8 mouse cellular contexts compared by ENCODE assay signal in genomic region chr1:54747785-54748420, GRCm38 (mm10).
A peak's percentile ranks its signal among the peaks of the same experiment; 100 is the strongest.
DNase-seq lines count a peak whose midpoint lies in the region; ATAC-seq and TF ChIP-seq lines count a peak whose summit lies in the region.

No protein-coding gene starts in this region.

- in situ Hi-C loops in CH12.LX (cut with MboI; ENCODE audit: low pct_ligation_motif_present, low pct_unique_long_range_greater_than_20kb, low sequenced_read_pairs): no loop called here

- no peak for TF ChIP-seq POLR2A in CH12.LX (IDR thresholded peaks at IDR 0.05; ENCODE audit: low read depth, low read length)

- H3K79me2 ChIP-seq in CH12.LX (replicated peaks; ENCODE audit: control insufficient read depth, extremely low read depth, insufficient read depth, poor library complexity, severe bottlenecking): no peaks in the 10 kb centered on the region

- H3K4me1 ChIP-seq in embryonic facial prominence, embryonic 14.5 days (ENCODE audit: control insufficient read depth, insufficient read depth, low read length): no peaks in the 10 kb centered on the region
- H3K4me1 ChIP-seq in embryonic facial prominence, embryonic 10.5 days: no peaks in the 10 kb centered on the region; the same call in 1 of the 2 replicates
- H3K4me1 ChIP-seq in CH12.LX (ENCODE audit: control insufficient read depth in 1 of 2, insufficient read depth in 2 of 2): peaks cover 0 to 16% of the 10 kb centered on the region in 2 experiments; a peak in 1 of 4 replicates
- H3K4me1 ChIP-seq in heart, embryonic 15.5 days (replicated peaks): peaks cover 26% of the 10 kb centered on the region
- H3K4me1 ChIP-seq in forebrain, embryonic 12.5 days: no peaks in the 10 kb centered on the region

- no peak overlapping the region for H3K9ac ChIP-seq in embryonic facial prominence, embryonic 14.5 days (ENCODE audit: low read depth, low read length)
- H3K9ac ChIP-seq in CH12.LX (ENCODE audit: insufficient read depth, low read depth): no peak overlapping the region
- no peak overlapping the region for H3K9ac ChIP-seq in heart, embryonic 15.5 days
- no peak overlapping the region for H3K9ac ChIP-seq in forebrain, embryonic 12.5 days

- no peak for TF ChIP-seq EP300 in CH12.LX (IDR thresholded peaks at IDR 0.05; ENCODE audit: low read length)

- H3K36me3 ChIP-seq in embryonic facial prominence, embryonic 14.5 days (ENCODE audit: control insufficient read depth, insufficient read depth, low read length): peaks cover 3% of the 10 kb centered on the region; the same call in 1 of the 2 replicates
- peaks cover 5% of the 10 kb centered on the region; the same call in 1 of the 2 replicates for H3K36me3 ChIP-seq in embryonic facial prominence, embryonic 10.5 days (replicated peaks)
- H3K36me3 ChIP-seq in CH12.LX (replicated peaks in 1 of 2; ENCODE audit: control insufficient read depth in 1 of 2, insufficient read depth in 1 of 2, low read length in 1 of 2): peaks cover 4 to 29% of the 10 kb centered on the region in 2 experiments
- H3K36me3 ChIP-seq in heart, embryonic 15.5 days: no peaks in the 10 kb centered on the region
- H3K36me3 ChIP-seq in forebrain, embryonic 12.5 days (replicated peaks): no peaks in the 10 kb centered on the region

- no peak overlapping the region for H3K4me3 ChIP-seq in embryonic facial prominence, embryonic 14.5 days (ENCODE audit: low read depth, low read length)
- no peak overlapping the region for H3K4me3 ChIP-seq in embryonic facial prominence, embryonic 10.5 days
- no peak overlapping the region for H3K4me3 ChIP-seq in CH12.LX (replicated peaks in 1 of 3; ENCODE audit: low read depth in 2 of 3, low read length in 2 of 3, poor library complexity in 1 of 3)
- H3K4me3 ChIP-seq in heart, embryonic 15.5 days: no peak overlapping the region
- no peak overlapping the region for H3K4me3 ChIP-seq in forebrain, embryonic 12.5 days (replicated peaks)

- TF ChIP-seq CTCF in CH12.LX (conservative IDR thresholded peaks at IDR 0.05 in 1 of 2, IDR thresholded peaks at IDR 0.05 in 1 of 2; ENCODE audit: low read depth in 2 of 2, low read length in 2 of 2): no peak

- ATAC-seq in embryonic facial prominence, embryonic 14.5 days (ENCODE audit: low read depth): peak; percentile 67
- ATAC-seq in heart, embryonic 15.5 days (replicated peaks; ENCODE audit: insufficient number of reproducible peaks, insufficient read depth, low FRiP score, low read depth): no peak
- no peak for ATAC-seq in forebrain, embryonic 12.5 days (ENCODE audit: low FRiP score)

- DNase-seq in embryonic facial prominence, embryonic 14.5 days (ENCODE audit: low spot score): peak; percentile 83
- DNase-seq in embryonic facial prominence, embryonic 10.5 days (ENCODE audit: low spot score): no peak
- peak; percentile 41 for DNase-seq in CH12.LX (ENCODE audit: extremely low read depth)
- DNase-seq in lung, postnatal 14 days: peak; percentile 72
- DNase-seq in Muller cell, postnatal 12 days (ENCODE audit: inconsistent ontology term): no peak
- DNase-seq in urinary bladder, postnatal 25 days (ENCODE audit: low spot score): no peak

- 53% methylated on average over 8 of the region's 8 CpGs for WGBS in embryonic facial prominence, embryonic 14.5 days
- WGBS in embryonic facial prominence, embryonic 10.5 days: 80% methylated on average over 8 of the region's 8 CpGs
- 31% methylated on average over 8 of the region's 8 CpGs for WGBS in heart, embryonic 15.5 days
- WGBS in forebrain, embryonic 12.5 days: 80% methylated on average over 8 of the region's 8 CpGs

- no peaks in the 10 kb centered on the region for H3K9me3 ChIP-seq in embryonic facial prominence, embryonic 14.5 days (ENCODE audit: control insufficient read depth, low read length)
- H3K9me3 ChIP-seq in embryonic facial prominence, embryonic 10.5 days: no peaks in the 10 kb centered on the region
- H3K9me3 ChIP-seq in CH12.LX (replicated peaks; ENCODE audit: low read length): no peaks in the 10 kb centered on the region
- no peaks in the 10 kb centered on the region for H3K9me3 ChIP-seq in heart, embryonic 15.5 days (replicated peaks)
- H3K9me3 ChIP-seq in forebrain, embryonic 12.5 days: no peaks in the 10 kb centered on the region

- no peak overlapping the region for H3K27ac ChIP-seq in embryonic facial prominence, embryonic 14.5 days (replicated peaks; ENCODE audit: low read depth, low read length)
- H3K27ac ChIP-seq in embryonic facial prominence, embryonic 10.5 days (replicated peaks): no peak overlapping the region
- H3K27ac ChIP-seq in CH12.LX (ENCODE audit: insufficient read depth, low read depth): no peak overlapping the region
- H3K27ac ChIP-seq in heart, embryonic 15.5 days: 0 out of 2 replicates have a peak overlapping the region, but pooled peaks have one; percentile 16
- H3K27ac ChIP-seq in forebrain, embryonic 12.5 days: no peak overlapping the region

- dilution Hi-C loops in CH12.LX (cut with MboI; ENCODE audit: extremely low pct_ligation_motif_present, extremely low pct_unique_long_range_greater_than_20kb, low sequenced_read_pairs): no loop called here

- TF ChIP-seq RAD21 in CH12.LX (IDR thresholded peaks at IDR 0.05; ENCODE audit: low read depth, low read length): no peak

- no peaks in the 10 kb centered on the region for H3K27me3 ChIP-seq in embryonic facial prominence, embryonic 14.5 days (replicated peaks; ENCODE audit: control insufficient read depth, insufficient read depth, low read length)
- H3K27me3 ChIP-seq in embryonic facial prominence, embryonic 10.5 days (replicated peaks; ENCODE audit: low read depth, poor library complexity, severe bottlenecking): no peaks in the 10 kb centered on the region
- no peaks in the 10 kb centered on the region for H3K27me3 ChIP-seq in CH12.LX (replicated peaks)
- no peaks in the 10 kb centered on the region for H3K27me3 ChIP-seq in heart, embryonic 15.5 days
- H3K27me3 ChIP-seq in forebrain, embryonic 12.5 days: no peaks in the 10 kb centered on the region

- no peak overlapping the region for H3K4me2 ChIP-seq in embryonic facial prominence, embryonic 14.5 days (ENCODE audit: low read depth, low read length)
- H3K4me2 ChIP-seq in CH12.LX (ENCODE audit: insufficient read depth, low read depth, poor library complexity, severe bottlenecking): no peak overlapping the region
- no peak overlapping the region for H3K4me2 ChIP-seq in heart, embryonic 15.5 days
- H3K4me2 ChIP-seq in forebrain, embryonic 12.5 days: no peak overlapping the region

TF ChIP-seq in CH12.LX, 34 proteins besides CTCF, POLR2A, EP300 and RAD21:
- no peak for TF ChIP-seq CHD2 (IDR thresholded peaks at IDR 0.05; ENCODE audit: low read length)
- TF ChIP-seq RCOR1 (conservative IDR thresholded peaks at IDR 0.05; ENCODE audit: low read depth, low read length): no peak
- TF ChIP-seq SMC3 (IDR thresholded peaks at IDR 0.05; ENCODE audit: low read depth, low read length): no peak
- TF ChIP-seq USF1 (IDR thresholded peaks at IDR 0.05; ENCODE audit: low read depth, low read length): no peak
- TF ChIP-seq MYC (IDR thresholded peaks at IDR 0.05; ENCODE audit: low read depth, low read length): no peak
- TF ChIP-seq USF2 (conservative IDR thresholded peaks at IDR 0.05; ENCODE audit: low read depth, low read length): no peak
- TF ChIP-seq ELF1 (IDR thresholded peaks at IDR 0.05; ENCODE audit: low read depth, low read length): no peak
- TF ChIP-seq CHD1 (IDR thresholded peaks at IDR 0.05; ENCODE audit: low read depth, low read length): no peak
- TF ChIP-seq MAX (IDR thresholded peaks at IDR 0.05; ENCODE audit: low read length): no peak
- TF ChIP-seq GABPA (IDR thresholded peaks at IDR 0.05; ENCODE audit: insufficient replicate concordance, low read depth, low read length): no peak
- TF ChIP-seq IRF4 (IDR thresholded peaks at IDR 0.05; ENCODE audit: low read depth, low read length): no peak
- TF ChIP-seq SIN3A (IDR thresholded peaks at IDR 0.05; ENCODE audit: low read length): no peak
- no peak for TF ChIP-seq UBTF (IDR thresholded peaks at IDR 0.05; ENCODE audit: low read depth, low read length)
- no peak for TF ChIP-seq BHLHE40 (IDR thresholded peaks at IDR 0.05; ENCODE audit: low read depth, low read length)
- TF ChIP-seq ZC3H11A (IDR thresholded peaks at IDR 0.05; ENCODE audit: low read depth, low read length): no peak
- no peak for TF ChIP-seq NRF1 (IDR thresholded peaks at IDR 0.05; ENCODE audit: low read depth, low read length)
- no peak for TF ChIP-seq MAZ (IDR thresholded peaks at IDR 0.05; ENCODE audit: low read depth, low read length)
- TF ChIP-seq HCFC1 (IDR thresholded peaks at IDR 0.05; ENCODE audit: low read depth, low read length): no peak
- no peak for TF ChIP-seq NELFE (IDR thresholded peaks at IDR 0.05; ENCODE audit: low read depth, low read length)
- TF ChIP-seq E2F4 (IDR thresholded peaks at IDR 0.05; ENCODE audit: insufficient replicate concordance, low read depth, low read length): no peak
TF ChIP-seq in CH12.LX: peak in this region for 0.

Comparison
In these comparisons a context has a peak if more than half of its experiments do, and no peak if none do; other contexts are left out.
1. DNase-seq: peak in embryonic facial prominence, embryonic 14.5 days (single experiment), CH12.LX (single experiment) and lung, postnatal 14 days (single experiment); none in embryonic facial prominence, embryonic 10.5 days (single experiment), Muller cell, postnatal 12 days (single experiment) and urinary bladder, postnatal 25 days (single experiment).